In the genomic region with DNA sequence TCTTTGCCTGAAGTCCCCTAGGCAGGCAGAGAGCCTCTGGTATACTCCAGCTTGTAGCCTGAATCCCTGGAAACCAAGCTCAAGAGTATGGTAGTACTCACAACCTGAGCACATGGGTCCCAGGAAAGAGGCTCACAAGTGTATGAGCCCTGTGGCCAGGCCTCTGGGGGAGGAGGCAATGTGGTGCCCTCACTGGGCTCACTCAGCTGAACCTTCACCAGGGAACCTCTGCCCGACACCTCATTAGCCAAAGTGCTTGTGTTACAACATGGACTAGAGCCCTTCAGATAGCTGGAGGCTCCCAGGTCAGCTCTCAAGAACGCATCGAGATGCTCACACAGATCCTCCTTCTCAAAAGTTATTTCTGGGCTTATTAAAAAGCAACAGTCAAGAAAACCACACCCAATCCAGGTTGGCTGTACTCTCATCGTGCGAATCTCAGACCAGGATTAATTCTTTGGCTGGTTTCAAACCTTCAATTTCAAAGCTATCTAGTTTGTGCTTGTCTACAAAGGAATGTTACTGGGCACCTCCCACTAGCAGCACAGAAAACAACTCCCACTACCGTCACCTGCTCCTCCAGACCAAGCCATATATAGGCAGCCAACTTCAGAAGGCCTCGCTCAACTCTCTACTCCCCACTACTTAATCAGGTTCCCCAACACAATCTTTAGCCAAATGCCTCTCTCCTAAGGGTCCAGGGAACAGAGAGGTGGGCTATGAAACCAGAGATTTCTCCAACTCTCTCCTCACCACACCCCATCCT, we compare ENCODE assay signal across 11 mouse cellular contexts. TPM values are rescaled to one million over a fixed set of nuclear protein-coding genes. Genes with fewer than 3 reads are reported as not detected.
A peak's percentile ranks its signal among the peaks of the same experiment; 100 is the strongest.
DNase-seq lines count a peak whose midpoint lies in the region; ATAC-seq and TF ChIP-seq lines count a peak whose summit lies in the region.
"Had no signal": no experiment of that assay in that cellular context is flagged by ENCODE, and none has a peak within 500 bp of the region (broad histone marks: within the 10 kb centered on the region; RNA-seq: fewer than 3 reads in every experiment).

No protein-coding gene starts in this region.

- peaks cover 87% of the 10 kb centered on the region for H3K79me2 ChIP-seq in myocyte (ENCODE audit: control insufficient read depth, insufficient read depth)

- no peak for TF ChIP-seq EP300 in heart, postnatal 0 days (IDR thresholded peaks at IDR 0.05; ENCODE audit: low read depth)

- peak overlapping the region; percentile 80 for H3K27ac ChIP-seq in layer of hippocampus, adult 2 months
- H3K27ac ChIP-seq in embryonic facial prominence, embryonic 11.5 days (replicated peaks; ENCODE audit: low read depth, low read length): 0 out of 2 replicates have a peak overlapping the region, but pooled peaks have one; percentile 29
- peak overlapping the region; percentile 97 for H3K27ac ChIP-seq in heart, postnatal 0 days (ENCODE audit: low read depth)
- H3K27ac ChIP-seq: macrophage had no signal

- H3K4me3 ChIP-seq in layer of hippocampus, adult 2 months: no peak overlapping the region
- H3K4me3 ChIP-seq in embryonic facial prominence, embryonic 11.5 days (ENCODE audit: low read depth, low read length): no peak overlapping the region
- no peak overlapping the region for H3K4me3 ChIP-seq in heart, postnatal 0 days (ENCODE audit: low read depth, low read length)
- no peak overlapping the region for H3K4me3 ChIP-seq in myocyte

- H3ac ChIP-seq in myocyte (ENCODE audit: control insufficient read depth, insufficient read length): no peak overlapping the region

- no peak for ATAC-seq in embryonic facial prominence, embryonic 11.5 days (replicated peaks; ENCODE audit: insufficient number of reproducible peaks, low FRiP score, low TSS enrichment, low read depth)
- ATAC-seq in heart, postnatal 0 days (ENCODE audit: insufficient read depth, low read depth): peak; percentile 75
- ATAC-seq: forebrain, embryonic 14.5 days; Patski had no signal

- no peak overlapping the region for H3K4me2 ChIP-seq in embryonic facial prominence, embryonic 11.5 days (ENCODE audit: low read depth, low read length)
- peak overlapping the region; percentile 14; the same call in 1 of the 2 replicates for H3K4me2 ChIP-seq in heart, postnatal 0 days (ENCODE audit: low read depth, low read length)
- H3K4me2 ChIP-seq in myocyte (ENCODE audit: low read depth): peak overlapping the region; percentile 10

- no peak for TF ChIP-seq POLR2A in myocyte (IDR thresholded peaks at IDR 0.05; ENCODE audit: insufficient read length, low read depth)

- H3K9ac ChIP-seq in embryonic facial prominence, embryonic 11.5 days (replicated peaks; ENCODE audit: low read length): no peak overlapping the region
- 0 out of 2 replicates have a peak overlapping the region, but pooled peaks have one; percentile 25 for H3K9ac ChIP-seq in heart, postnatal 0 days (replicated peaks; ENCODE audit: low read depth, low read length)

- no peak for TF ChIP-seq CTCF in layer of hippocampus, adult 2 months (conservative IDR thresholded peaks at IDR 0.05)
- no peak for TF ChIP-seq CTCF in heart, postnatal 0 days (IDR thresholded peaks at IDR 0.05; ENCODE audit: low read depth)

- no peaks in the 10 kb centered on the region; the same call in 1 of the 2 replicates for H3K36me3 ChIP-seq in embryonic facial prominence, embryonic 11.5 days (replicated peaks; ENCODE audit: control insufficient read depth, insufficient read depth, low read depth, low read length)
- H3K36me3 ChIP-seq in heart, postnatal 0 days (replicated peaks; ENCODE audit: control insufficient read depth, insufficient read depth, low read length): peaks cover 14% of the 10 kb centered on the region; the same call in 1 of the 2 replicates
- peaks cover 16% of the 10 kb centered on the region for H3K36me3 ChIP-seq in myocyte (ENCODE audit: control insufficient read depth, insufficient read depth)

- H3K27me3 ChIP-seq in embryonic facial prominence, embryonic 11.5 days (ENCODE audit: control insufficient read depth, insufficient read depth, low read length): no peaks in the 10 kb centered on the region
- H3K27me3 ChIP-seq in heart, postnatal 0 days (ENCODE audit: control insufficient read depth, insufficient read depth, low read length): no peaks in the 10 kb centered on the region
- no peaks in the 10 kb centered on the region for H3K27me3 ChIP-seq in myocyte (ENCODE audit: control insufficient read depth, insufficient read depth, insufficient read length)
- H3K27me3 ChIP-seq: Patski had no signal

- H3K4me1 ChIP-seq in embryonic facial prominence, embryonic 11.5 days (ENCODE audit: control insufficient read depth, insufficient read depth, low read length): no peaks in the 10 kb centered on the region
- peaks cover 89% of the 10 kb centered on the region for H3K4me1 ChIP-seq in heart, postnatal 0 days (ENCODE audit: control insufficient read depth, insufficient read depth)

- 87% methylated on average over 7 of the region's 7 CpGs for WGBS in embryonic facial prominence, embryonic 11.5 days
- WGBS in heart, postnatal 0 days: 30% methylated on average over 7 of the region's 7 CpGs

- no peaks in the 10 kb centered on the region for H3K9me3 ChIP-seq in embryonic facial prominence, embryonic 11.5 days (replicated peaks; ENCODE audit: control insufficient read depth, low read length)
- H3K9me3 ChIP-seq in heart, postnatal 0 days (replicated peaks; ENCODE audit: control insufficient read depth, low read length): no peaks in the 10 kb centered on the region

- DNase-seq in layer of hippocampus, adult 2 months (ENCODE audit: low spot score in 2 of 2): no peak
- no peak for DNase-seq in layer of hippocampus, adult 11-12 months (ENCODE audit: low spot score)
- DNase-seq in embryonic facial prominence, embryonic 11.5 days (ENCODE audit: low spot score): no peak
- no peak for DNase-seq in heart, postnatal 0 days (ENCODE audit: low spot score)
- no peak for DNase-seq in spleen, postnatal 14 days (ENCODE audit: low spot score in 2 of 2)
- DNase-seq in layer of hippocampus, adult 18-20 months (ENCODE audit: low spot score in 2 of 2): no peak
- DNase-seq: thymus, postnatal 25 days had no signal

TF ChIP-seq in myocyte, 11 proteins besides CTCF, POLR2A, EP300 and RAD21:
- no peak for TF ChIP-seq REST (IDR thresholded peaks at IDR 0.05; ENCODE audit: insufficient read depth, insufficient read length)
- no peak for TF ChIP-seq CEBPB (IDR thresholded peaks at IDR 0.05; ENCODE audit: insufficient read depth, poor library complexity, severe bottlenecking)
- no peak for TF ChIP-seq TCF12 (IDR thresholded peaks at IDR 0.05; ENCODE audit: insufficient read depth, poor library complexity, severe bottlenecking)
- no peak for TF ChIP-seq E2F4 (IDR thresholded peaks at IDR 0.05; ENCODE audit: insufficient read depth)
- no peak for TF ChIP-seq MYOG (IDR thresholded peaks at IDR 0.05; ENCODE audit: control insufficient read depth in 1 of 3, insufficient read depth in 1 of 3, insufficient read length in 2 of 3, low read depth in 2 of 3)
- no peak for TF ChIP-seq USF1 (IDR thresholded peaks at IDR 0.05; ENCODE audit: low read depth)
- TF ChIP-seq SRF (IDR thresholded peaks at IDR 0.05; ENCODE audit: control insufficient read depth, insufficient read length, low read depth): peak; percentile 66
- TF ChIP-seq TCF3 (IDR thresholded peaks at IDR 0.05; ENCODE audit: insufficient read length, low read depth): no peak
- TF ChIP-seq MYOD1 (IDR thresholded peaks at IDR 0.05; ENCODE audit: control insufficient read depth in 1 of 3, insufficient read length in 2 of 3, low read depth in 2 of 3): no peak

RNA-seq across cellular contexts. Expression of gene Actn4, which starts 22.5 kb away (rescaled TPM):
- 100 to 1,000 TPM; 131 to 134 TPM for total RNA-seq in layer of hippocampus, adult 2 months (2021)
- 190 and 201 TPM in 2 replicates for polyA plus RNA-seq in embryonic facial prominence, embryonic 11.5 days (2014; fragmentation: Nextera tagmentation; extraction: Ambion mirVana)
- total RNA-seq in heart, postnatal 0 days (2014; rRNA removed; ENCODE audit: low replicate concordance): 120 and 139 TPM in 2 replicates
- 135 and 171 TPM in 2 replicates for polyA plus RNA-seq in heart, postnatal 0 days (2015; fragmentation: Nextera tagmentation; extraction: Ambion mirVana)
- polyA plus RNA-seq in myocyte (2012; fragmentation: generic; extraction: Trizol): 270 TPM
- 100 to 1,000 TPM; 127 to 136 TPM for total RNA-seq in layer of hippocampus, adult 18-20 months (2021)

RNA-seq across cellular contexts. Expression of gene Eif3k, which starts 42.1 kb away (rescaled TPM):
- total RNA-seq in layer of hippocampus, adult 2 months (2021): 100 to 1,000 TPM; 198 to 202 TPM
- 439 and 446 TPM in 2 replicates for polyA plus RNA-seq in embryonic facial prominence, embryonic 11.5 days (2014; fragmentation: Nextera tagmentation; extraction: Ambion mirVana)
- total RNA-seq in heart, postnatal 0 days (2014; rRNA removed; ENCODE audit: low replicate concordance): 366 and 476 TPM in 2 replicates
- polyA plus RNA-seq in heart, postnatal 0 days (2015; fragmentation: Nextera tagmentation; extraction: Ambion mirVana): 261 and 264 TPM in 2 replicates
- polyA plus RNA-seq in myocyte (2012; fragmentation: generic; extraction: Trizol): 335 TPM
- 100 to 1,000 TPM; 201 to 212 TPM for total RNA-seq in layer of hippocampus, adult 18-20 months (2021)

RNA-seq across cellular contexts. Expression of gene Map4k1, which starts 42.2 kb away (rescaled TPM):
- total RNA-seq in layer of hippocampus, adult 2 months (2021): 1 to 10 TPM in 1 of 2 experiments, under 1 TPM in 1; 0.90 to 1.8 TPM
- polyA plus RNA-seq in embryonic facial prominence, embryonic 11.5 days (2014; fragmentation: Nextera tagmentation; extraction: Ambion mirVana): 6.4 and 8.1 TPM in 2 replicates
- 0.15 TPM in 1 of 2 replicates, not detected in the other for total RNA-seq in heart, postnatal 0 days (2014; rRNA removed; ENCODE audit: low replicate concordance)
- 1.4 and 1.8 TPM in 2 replicates for polyA plus RNA-seq in heart, postnatal 0 days (2015; fragmentation: Nextera tagmentation; extraction: Ambion mirVana)
- 0.18 TPM for polyA plus RNA-seq in myocyte (2012; fragmentation: generic; extraction: Trizol)
- 1 to 10 TPM in 1 of 2 experiments, under 1 TPM in 1; 0.99 to 1.3 TPM for total RNA-seq in layer of hippocampus, adult 18-20 months (2021)

RNA-seq across cellular contexts. Expression of gene Capn12, which starts 58.4 kb away (rescaled TPM):
- total RNA-seq in layer of hippocampus, adult 2 months (2021): under 1 TPM; 0.15 to 0.29 TPM
- 0.21 and 0.29 TPM in 2 replicates for polyA plus RNA-seq in embryonic facial prominence, embryonic 11.5 days (2014; fragmentation: Nextera tagmentation; extraction: Ambion mirVana)
- total RNA-seq in heart, postnatal 0 days (2014; rRNA removed; ENCODE audit: low replicate concordance): not detected in 2 replicates
- polyA plus RNA-seq in heart, postnatal 0 days (2015; fragmentation: Nextera tagmentation; extraction: Ambion mirVana): 0.26 TPM in 2 replicates
- 0.24 TPM for polyA plus RNA-seq in myocyte (2012; fragmentation: generic; extraction: Trizol)
- total RNA-seq in layer of hippocampus, adult 18-20 months (2021): under 1 TPM; 0.50 to 0.76 TPM

Comparison
In these comparisons a context has a peak if more than half of its experiments do, and no peak if none do; other contexts are left out.
1. H3K27ac ChIP-seq: peak in every context shown above with its lines; median percentile 97 in heart, postnatal 0 days; 80 in layer of hippocampus, adult 2 months; 29 in embryonic facial prominence, embryonic 11.5 days.